Mouse (Mus musculus) heart, adult 10 weeks (tissue): ENCODE data around the gene Trappc5. TPM values are rescaled to one million over a fixed set of nuclear protein-coding genes. Genes with fewer than 3 reads are reported as not detected.

Experiments
- polyA plus RNA-seq: library from polyadenylated mRNA; stranded (reverse); fragments of 350-450 nt; fragmentation: Illumina TruSeq; extraction: RNeasy Lipid Tissue Mini Kit (QIAGEN cat#74804); gene quantifications from one replicate; pipeline ENCODE4 v1.2.3, GENCODE M21; 2014; ENCODE audit warnings: low read depth, low replicate concordance

Gene Trappc5
- polyA plus RNA-seq = 24.2 TPM

GRCm38 (mm10) chr8:3676131-3676992, at the start of gene Trappc5:
Trappc5 (plus strand) TSS chr8:3676299.

GRCm38 (mm10) chr8:3630647-3631477, 45.2 kb upstream of the Trappc5 start, which contains the start of gene Stxbp2:
Stxbp2 (plus strand) TSS chr8:3630955.

GRCm38 (mm10) chr8:3655526-3655925, 20.6 kb upstream of the Trappc5 start, which contains the start of gene Retn:
Retn (plus strand) TSS chr8:3655770.

GRCm38 (mm10) chr8:3665507-3665906, 10.6 kb upstream of the Trappc5 start, which contains the start of gene Mcemp1:
Mcemp1 (plus strand) TSS chr8:3665754.

GRCm38 (mm10) chr8:3671980-3672491, 4.1 kb upstream of the Trappc5 start, which contains the start of gene Fcor:
Fcor (minus strand) TSS chr8:3672362.

GRCm38 (mm10) chr8:3694121-3694520, 18.0 kb downstream of the Trappc5 start, which contains the start of gene Fcer2a:
Fcer2a (minus strand) TSS chr8:3694175.

GRCm38 (mm10) chr8:3720551-3720950, 44.5 kb downstream of the Trappc5 start, which contains the start of gene Clec4g:
Clec4g (minus strand) TSS chr8:3720651.

Other genes with a start within 250 kb of the Trappc5 start
- gene Pex11g, start 208.6 kb upstream of the Trappc5 start, polyA plus RNA-seq = 3.0 TPM
- gene Tex45, start 205.4 kb upstream of the Trappc5 start, polyA plus RNA-seq = not detected
- gene Zfp358, start 183.2 kb upstream of the Trappc5 start, polyA plus RNA-seq = 28.6 TPM
- 39.1 TPM for gene Mcoln1, start 175.8 kb upstream of the Trappc5 start, polyA plus RNA-seq
- 19.1 TPM for gene Pnpla6, start 160.9 kb upstream of the Trappc5 start, polyA plus RNA-seq
- not detected for gene C330021F23Rik, start 108.3 kb upstream of the Trappc5 start, polyA plus RNA-seq
- gene Camsap3, start 89.0 kb upstream of the Trappc5 start, polyA plus RNA-seq = 1.6 TPM
- 16.1 TPM for gene Xab2, start 55.0 kb upstream of the Trappc5 start, polyA plus RNA-seq
- 38.0 TPM for gene Pet100, start 54.8 kb upstream of the Trappc5 start, polyA plus RNA-seq
- not detected for gene Pcp2, start 50.8 kb upstream of the Trappc5 start, polyA plus RNA-seq
- gene Stxbp2, start 45.3 kb upstream of the Trappc5 start, polyA plus RNA-seq = 9.3 TPM
- gene Retn, start 20.5 kb upstream of the Trappc5 start, polyA plus RNA-seq = 5.4 TPM
- not detected for gene Mcemp1, start 10.5 kb upstream of the Trappc5 start, polyA plus RNA-seq
- 5.2 TPM for gene Fcor, start 3.9 kb upstream of the Trappc5 start, polyA plus RNA-seq
- 0.73 TPM for gene Fcer2a, start 17.9 kb downstream of the Trappc5 start, polyA plus RNA-seq
- 0.99 TPM for gene Clec4g, start 44.4 kb downstream of the Trappc5 start, polyA plus RNA-seq
- gene Cd209a, start 72.7 kb downstream of the Trappc5 start, polyA plus RNA-seq = 0.76 TPM
- gene Cd209e, start 178.0 kb downstream of the Trappc5 start, polyA plus RNA-seq = not detected
- not detected for gene Cd209d, start 202.3 kb downstream of the Trappc5 start, polyA plus RNA-seq